Mouse (Mus musculus): ENCODE measurements around the gene Krit1. TPM values are rescaled to one million over a fixed set of nuclear protein-coding genes. Genes with fewer than 3 reads are reported as not detected.
"Not testable (repeated sequence)": the region's sequence is repeated elsewhere in the genome, so short reads cannot be mapped to it uniquely, and the experiment has no call there.

Krit1 gene
- polyA plus RNA-seq (2015; fragmentation: Nextera tagmentation; extraction: Ambion mirVana): 55.4 and 58.5 TPM in 2 replicates

- no peaks in the 10 kb centered on the region for H3K27me3 ChIP-seq
- WGBS: under 1% methylated on average over 99 of the region's 109 CpGs
Observed at GRCm38 (mm10) chr5:3802433-3803291, at the start of gene Krit1, which contains the start of gene Ankib1. TSS of gene Krit1 (plus strand) at chr5:3803184. TSS of gene Ankib1 (minus strand) at chr5:3802925.

GRCm38 (mm10) chr5:3771512-3771911 is 31.5 kb upstream of the Krit1 start:
- H3K9ac ChIP-seq: no peak overlapping the region
- 71% methylated on average over 3 of the region's 3 CpGs for WGBS
- no peak overlapping the region for H3K4me3 ChIP-seq
- peaks cover 8% of the 10 kb centered on the region for H3K36me3 ChIP-seq
- peak overlapping the region; percentile 25; the same call in 1 of the 2 replicates for H3K4me2 ChIP-seq (replicated peaks)
- H3K9me3 ChIP-seq: no peaks in the 10 kb centered on the region
- no peaks in the 10 kb centered on the region for H3K27me3 ChIP-seq
- peak; percentile 79 for ATAC-seq (ENCODE audit: low FRiP score, low read depth)
- H3K27ac ChIP-seq: peak overlapping the region; percentile 76
- H3K4me1 ChIP-seq: peaks cover 6% of the 10 kb centered on the region

More at GRCm38 (mm10) chr5:3802433-3803291, at the start of gene Krit1, which contains the start of gene Ankib1:
- peak within 1 kb of the TSS; percentile 89 for H3K4me2 ChIP-seq (replicated peaks)
- H3K4me3 ChIP-seq: peak within 1 kb of the TSS; percentile 84
- peak within 1 kb of the TSS; percentile 89 for H3K9ac ChIP-seq
- peak within 1 kb of the TSS; percentile 84 for H3K27ac ChIP-seq
- ATAC-seq (ENCODE audit: low FRiP score, low read depth): peak; percentile 96
- no peaks in the 10 kb centered on the region for H3K9me3 ChIP-seq
- H3K4me1 ChIP-seq: peaks cover 17% of the 10 kb centered on the region
- H3K36me3 ChIP-seq: peaks cover 3% of the 10 kb centered on the region; the same call in 1 of the 2 replicates

- Histone ChIP-seq H3K9me3 (no peaks in the 10 kb centered on the region), H3K4me1 (peaks cover 6% of the 10 kb centered on the region), H3K9ac (no peak overlapping the region), H3K27ac (no peak overlapping the region), H3K4me2 (replicated peaks) (peak overlapping the region; percentile 25), H3K27me3 (no peaks in the 10 kb centered on the region), H3K4me3 (no peak overlapping the region), H3K36me3 (peaks cover 4% of the 10 kb centered on the region)
- no peak; the same call in 1 of the 2 replicates for ATAC-seq (ENCODE audit: low FRiP score, low read depth)
- 64% methylated on average over 3 of the region's 3 CpGs for WGBS
Observed at GRCm38 (mm10) chr5:3772017-3772416, 31.0 kb upstream of the Krit1 start.

- no peaks in the 10 kb centered on the region for H3K27me3 ChIP-seq
- H3K9ac ChIP-seq: no peak overlapping the region
- H3K4me1 ChIP-seq: no peaks in the 10 kb centered on the region
- no peak for ATAC-seq (ENCODE audit: low FRiP score, low read depth)
- H3K27ac ChIP-seq: no peak overlapping the region
- no peak overlapping the region for H3K4me3 ChIP-seq
- no peaks in the 10 kb centered on the region for H3K9me3 ChIP-seq
- H3K4me2 ChIP-seq (replicated peaks): no peak overlapping the region
- H3K36me3 ChIP-seq: no peaks in the 10 kb centered on the region
Observed at GRCm38 (mm10) chr5:3782670-3783069, 20.3 kb upstream of the Krit1 start.

- H3K4me3 ChIP-seq: no peak overlapping the region
- 90% methylated on average over 2 of the region's 2 CpGs for WGBS
- H3K9me3 ChIP-seq: no peaks in the 10 kb centered on the region
- H3K4me2 ChIP-seq (replicated peaks): no peak overlapping the region
- H3K27me3 ChIP-seq: no peaks in the 10 kb centered on the region
- H3K9ac ChIP-seq: no peak overlapping the region
- no peak overlapping the region for H3K27ac ChIP-seq
- no peaks in the 10 kb centered on the region for H3K36me3 ChIP-seq
- H3K4me1 ChIP-seq: no peaks in the 10 kb centered on the region
- no peak for ATAC-seq (ENCODE audit: low FRiP score, low read depth)
Observed at GRCm38 (mm10) chr5:3783947-3784681, 18.9 kb upstream of the Krit1 start.

- H3K4me1 ChIP-seq: no peaks in the 10 kb centered on the region
- no peak overlapping the region for H3K27ac ChIP-seq
- WGBS: 63% methylated on average over 1 of the region's 1 CpGs
- H3K9me3 ChIP-seq: no peaks in the 10 kb centered on the region
- no peak overlapping the region for H3K4me2 ChIP-seq (replicated peaks)
- H3K4me3 ChIP-seq: no peak overlapping the region
- H3K9ac ChIP-seq: no peak overlapping the region
- H3K27me3 ChIP-seq: no peaks in the 10 kb centered on the region
- H3K36me3 ChIP-seq: no peaks in the 10 kb centered on the region
- no peak for ATAC-seq (ENCODE audit: low FRiP score, low read depth)
Observed at GRCm38 (mm10) chr5:3784751-3785496, 18.1 kb upstream of the Krit1 start.

GRCm38 (mm10) chr5:3787548-3787947 is 15.4 kb upstream of the Krit1 start:
- no peaks in the 10 kb centered on the region for H3K4me1 ChIP-seq

GRCm38 (mm10) chr5:3791048-3791447 is 11.9 kb upstream of the Krit1 start:
- H3K4me3 ChIP-seq: no peak overlapping the region
- no peak for ATAC-seq (ENCODE audit: low FRiP score, low read depth)
- H3K9me3 ChIP-seq: no peaks in the 10 kb centered on the region
- no peaks in the 10 kb centered on the region for H3K36me3 ChIP-seq
- no peak overlapping the region for H3K27ac ChIP-seq
- H3K9ac ChIP-seq: no peak overlapping the region
- no peaks in the 10 kb centered on the region for H3K27me3 ChIP-seq
- H3K4me2 ChIP-seq (replicated peaks): no peak overlapping the region
- H3K4me1 ChIP-seq: no peaks in the 10 kb centered on the region

More at GRCm38 (mm10) chr5:3787548-3787947, 15.4 kb upstream of the Krit1 start:
- Histone ChIP-seq H3K9me3 (no peaks in the 10 kb centered on the region), H3K4me2 (replicated peaks) (no peak overlapping the region), H3K36me3 (no peaks in the 10 kb centered on the region), H3K9ac (no peak overlapping the region), H3K4me3 (no peak overlapping the region), H3K27me3 (no peaks in the 10 kb centered on the region), H3K27ac (no peak overlapping the region)
- no peak for ATAC-seq (ENCODE audit: low FRiP score, low read depth)
- WGBS: 87% methylated on average over 4 of the region's 4 CpGs

GRCm38 (mm10) chr5:3797101-3797500 is 5.9 kb upstream of the Krit1 start:
- H3K27ac ChIP-seq; H3K4me2 ChIP-seq (replicated peaks); H3K9ac ChIP-seq; H3K9me3 ChIP-seq; H3K36me3 ChIP-seq; ATAC-seq (ENCODE audit: low FRiP score, low read depth); H3K4me3 ChIP-seq; H3K27me3 ChIP-seq: not testable (repeated sequence)
- 94% methylated on average over 2 of the region's 2 CpGs for WGBS
- peaks cover 11% of the 10 kb centered on the region for H3K4me1 ChIP-seq

GRCm38 (mm10) chr5:3798656-3799055 is 4.3 kb upstream of the Krit1 start:
- H3K9me3 ChIP-seq; H3K27ac ChIP-seq; H3K4me2 ChIP-seq (replicated peaks); H3K4me3 ChIP-seq; H3K36me3 ChIP-seq; H3K9ac ChIP-seq; ATAC-seq (ENCODE audit: low FRiP score, low read depth); H3K27me3 ChIP-seq: not testable (repeated sequence)
- peaks cover 11% of the 10 kb centered on the region for H3K4me1 ChIP-seq

GRCm38 (mm10) chr5:3800041-3800440 is 2.9 kb upstream of the Krit1 start:
- H3K4me3 ChIP-seq: no peak overlapping the region
- 81% methylated on average over 1 of the region's 1 CpGs for WGBS
- no peak for ATAC-seq (ENCODE audit: low FRiP score, low read depth)
- no peak overlapping the region for H3K9ac ChIP-seq
- peaks cover 17% of the 10 kb centered on the region for H3K4me1 ChIP-seq
- no peak overlapping the region for H3K27ac ChIP-seq
- no peaks in the 10 kb centered on the region for H3K27me3 ChIP-seq
- H3K36me3 ChIP-seq: no peaks in the 10 kb centered on the region
- no peaks in the 10 kb centered on the region for H3K9me3 ChIP-seq
- H3K4me2 ChIP-seq (replicated peaks): no peak overlapping the region

GRCm38 (mm10) chr5:3800881-3801280 is 2.1 kb upstream of the Krit1 start:
- Histone ChIP-seq H3K27ac (no peak overlapping the region), H3K9me3 (no peaks in the 10 kb centered on the region), H3K27me3 (no peaks in the 10 kb centered on the region), H3K4me1 (peaks cover 17% of the 10 kb centered on the region), H3K9ac (no peak overlapping the region), H3K4me2 (replicated peaks) (peak overlapping the region; percentile 38), H3K4me3 (no peak overlapping the region), H3K36me3 (no peaks in the 10 kb centered on the region)
- no peak for ATAC-seq (ENCODE audit: low FRiP score, low read depth)
- 74% methylated on average over 4 of the region's 4 CpGs for WGBS
